Mouse (Mus musculus): ENCODE data around the gene Olfr1199. TPM values are rescaled to one million over a fixed set of nuclear protein-coding genes. Genes with fewer than 3 reads are reported as not detected.

The Olfr1199 gene
- not detected in 2 replicates for polyA plus RNA-seq (2015; fragmentation: Nextera tagmentation; extraction: Ambion mirVana)

DNA sequence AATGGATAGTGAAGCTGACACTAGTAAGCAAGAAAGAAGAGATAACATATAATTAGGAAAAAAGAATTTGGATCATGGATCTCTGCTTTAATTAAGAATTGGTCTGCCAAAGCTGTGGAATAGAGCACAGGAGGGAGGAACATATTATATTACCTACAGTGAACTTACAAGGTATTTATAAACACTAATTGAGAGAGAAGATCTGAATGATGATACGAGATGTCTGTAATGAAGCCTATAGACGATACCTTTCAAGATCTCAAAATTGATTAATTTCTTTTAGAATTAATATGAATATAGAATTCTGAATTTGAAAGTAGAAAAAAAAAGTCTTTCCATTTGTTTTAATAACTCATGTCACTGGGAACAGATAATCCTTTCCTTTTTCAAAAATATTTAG is at the start of gene Olfr1199:
Olfr1199 (minus strand) TSS at position 101 of the 400 bp plus-strand sequence.
- Histone ChIP-seq H3K36me3 (ENCODE audit: poor library complexity, severe bottlenecking) (no peaks in the 10 kb centered on the region), H3K27me3 (no peaks in the 10 kb centered on the region), H3K4me3 (no peak within 1 kb of the TSS), H3K27ac (no peak within 1 kb of the TSS), H3K4me2 (no peak within 1 kb of the TSS), H3K9ac (no peak within 1 kb of the TSS), H3K4me1 (no peaks in the 10 kb centered on the region), H3K9me3 (replicated peaks) (no peaks in the 10 kb centered on the region)
- 90% methylated on average over 2 of the region's 2 CpGs for WGBS
- ATAC-seq: no peak

DNA sequence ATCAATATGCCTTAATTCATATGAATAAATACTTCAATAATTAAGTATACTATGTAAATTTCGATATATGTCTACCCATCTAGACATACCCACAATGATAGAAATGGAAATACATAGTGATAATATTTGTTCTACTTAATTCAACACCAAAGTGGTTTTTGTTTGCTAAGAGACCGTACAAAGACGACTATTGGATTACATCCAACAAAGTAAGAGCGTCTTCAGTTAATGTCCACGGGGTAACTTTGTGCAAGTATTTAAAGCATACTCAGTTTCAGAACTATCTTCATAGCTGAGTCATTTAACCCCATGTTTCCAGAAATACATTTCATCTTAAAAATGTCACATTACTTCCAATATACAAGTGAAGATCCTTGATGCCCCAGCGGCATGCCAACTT is 32.5 kb upstream of the Olfr1199 start, which contains the start of gene Olfr1201:
Olfr1201 (plus strand) TSS at position 301 of the 400 bp plus-strand sequence.
- no peaks in the 10 kb centered on the region for H3K36me3 ChIP-seq (ENCODE audit: poor library complexity, severe bottlenecking)
- H3K9me3 ChIP-seq (replicated peaks): no peaks in the 10 kb centered on the region
- H3K27ac ChIP-seq: no peak within 1 kb of the TSS
- H3K4me1 ChIP-seq: no peaks in the 10 kb centered on the region
- no peak within 1 kb of the TSS for H3K4me3 ChIP-seq
- no peak for ATAC-seq
- H3K27me3 ChIP-seq: no peaks in the 10 kb centered on the region
- no peak within 1 kb of the TSS for H3K9ac ChIP-seq
- WGBS: 85% methylated on average over 6 of the region's 6 CpGs
- no peak within 1 kb of the TSS for H3K4me2 ChIP-seq

DNA sequence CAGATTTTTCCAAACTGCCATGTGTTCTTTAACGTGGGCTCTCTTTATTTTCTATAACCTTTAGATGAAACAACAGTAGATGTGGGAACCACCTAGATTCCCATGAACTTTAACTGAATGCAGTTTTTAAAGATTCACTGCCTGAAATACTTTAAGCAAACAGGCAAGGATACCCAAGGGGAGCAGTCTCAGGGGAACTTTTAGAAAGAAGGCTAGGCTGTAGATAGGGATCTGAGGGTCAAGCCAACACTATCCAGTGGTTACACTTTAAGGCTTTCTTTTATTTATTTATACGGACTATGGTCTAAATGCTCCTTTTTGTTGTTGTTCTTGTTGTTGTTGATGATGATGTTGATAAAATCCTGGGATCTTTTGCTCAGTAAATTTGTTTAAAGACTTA is 10.1 kb upstream of the Olfr1199 start, which contains the start of gene Olfr1200:
Olfr1200 (minus strand) TSS at position 101 of the 400 bp plus-strand sequence.
- H3K36me3 ChIP-seq (ENCODE audit: poor library complexity, severe bottlenecking): no peaks in the 10 kb centered on the region
- no peak within 1 kb of the TSS for H3K4me3 ChIP-seq
- no peaks in the 10 kb centered on the region for H3K27me3 ChIP-seq
- H3K9ac ChIP-seq: no peak within 1 kb of the TSS
- no peak within 1 kb of the TSS for H3K27ac ChIP-seq
- no peaks in the 10 kb centered on the region for H3K9me3 ChIP-seq (replicated peaks)
- no peaks in the 10 kb centered on the region for H3K4me1 ChIP-seq
- no peak for ATAC-seq
- WGBS: 80% methylated on average over 2 of the region's 2 CpGs
- H3K4me2 ChIP-seq: no peak within 1 kb of the TSS

DNA sequence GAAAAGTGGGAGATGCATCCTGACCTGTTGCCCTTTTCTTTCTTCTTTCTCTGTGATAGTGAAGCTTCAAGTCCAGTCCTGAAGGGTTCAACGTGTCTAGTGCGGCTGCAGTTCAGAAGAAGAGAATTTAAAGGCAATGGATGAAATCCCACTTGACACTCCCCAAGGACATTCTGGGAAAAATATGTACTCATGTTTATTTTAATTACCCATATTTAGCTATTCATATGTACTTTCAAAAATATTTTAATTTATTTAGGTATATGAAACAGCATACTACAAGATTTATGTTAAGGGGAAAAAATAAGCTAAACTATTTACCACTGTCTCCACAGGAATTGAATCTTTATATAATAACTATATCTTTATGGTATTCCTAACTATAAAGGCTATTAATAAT is 9.0 kb downstream of the Olfr1199 start, which contains the start of gene Olfr1198:
Olfr1198 (minus strand) TSS at position 101 of the 400 bp plus-strand sequence.
- H3K4me3 ChIP-seq: no peak within 1 kb of the TSS
- no peak within 1 kb of the TSS for H3K4me2 ChIP-seq
- no peaks in the 10 kb centered on the region for H3K27me3 ChIP-seq
- H3K36me3 ChIP-seq (ENCODE audit: poor library complexity, severe bottlenecking): no peaks in the 10 kb centered on the region
- WGBS: 89% methylated on average over 2 of the region's 2 CpGs
- ATAC-seq: no peak
- H3K27ac ChIP-seq: no peak within 1 kb of the TSS
- no peaks in the 10 kb centered on the region for H3K9me3 ChIP-seq (replicated peaks)
- no peaks in the 10 kb centered on the region for H3K4me1 ChIP-seq
- no peak within 1 kb of the TSS for H3K9ac ChIP-seq

DNA sequence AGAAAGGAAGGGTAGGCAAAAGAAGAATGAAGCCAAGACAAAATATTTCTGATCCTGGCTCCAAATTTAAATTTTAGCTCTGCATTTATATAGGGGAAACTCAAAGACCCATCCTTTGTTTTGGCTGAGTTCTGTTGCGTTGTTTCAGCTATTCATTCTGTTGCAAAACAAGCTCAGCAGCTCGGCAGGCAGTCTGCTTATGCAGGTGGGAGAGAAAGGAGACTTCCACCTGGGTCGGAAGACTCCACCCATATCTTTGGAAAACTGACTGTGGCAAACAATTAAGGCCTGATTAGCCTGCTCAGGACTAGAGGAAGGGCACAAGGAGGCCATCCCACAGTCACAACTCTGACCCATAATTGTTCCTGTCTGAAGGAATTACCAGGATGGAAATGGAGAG is 16.9 kb downstream of the Olfr1199 start:
- Histone ChIP-seq H3K27me3 (no peaks in the 10 kb centered on the region), H3K4me1 (no peaks in the 10 kb centered on the region), H3K36me3 (ENCODE audit: poor library complexity, severe bottlenecking) (no peaks in the 10 kb centered on the region), H3K27ac (no peak overlapping the region), H3K4me3 (no peak overlapping the region), H3K9ac (no peak overlapping the region), H3K4me2 (no peak overlapping the region), H3K9me3 (replicated peaks) (no peaks in the 10 kb centered on the region)
- no peak for ATAC-seq
- WGBS: 62% methylated on average over 3 of the region's 3 CpGs

DNA sequence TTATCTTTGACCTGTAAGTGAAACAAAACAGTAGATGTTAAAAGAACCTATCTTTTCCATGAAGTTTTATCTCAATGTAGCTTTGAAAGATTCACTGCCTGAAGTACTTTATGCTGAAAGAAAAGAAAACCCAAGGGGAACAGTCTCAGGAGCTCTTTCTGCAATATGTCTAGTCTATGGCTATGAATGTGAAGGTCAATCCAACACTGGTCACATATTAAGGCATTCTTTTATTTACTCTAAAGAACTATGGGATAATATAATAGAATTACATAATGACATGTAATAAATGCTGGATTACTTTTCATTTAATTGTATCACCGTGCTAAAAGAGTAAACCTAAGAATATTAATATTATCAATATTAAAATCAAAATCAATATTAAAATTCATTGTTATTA is 28.0 kb downstream of the Olfr1199 start, which contains the start of gene Olfr1197:
Olfr1197 (minus strand) TSS at position 101 of the 400 bp plus-strand sequence.
- H3K9ac ChIP-seq: no peak within 1 kb of the TSS
- WGBS: 93% methylated on average over 1 of the region's 1 CpGs
- no peak for ATAC-seq

DNA sequence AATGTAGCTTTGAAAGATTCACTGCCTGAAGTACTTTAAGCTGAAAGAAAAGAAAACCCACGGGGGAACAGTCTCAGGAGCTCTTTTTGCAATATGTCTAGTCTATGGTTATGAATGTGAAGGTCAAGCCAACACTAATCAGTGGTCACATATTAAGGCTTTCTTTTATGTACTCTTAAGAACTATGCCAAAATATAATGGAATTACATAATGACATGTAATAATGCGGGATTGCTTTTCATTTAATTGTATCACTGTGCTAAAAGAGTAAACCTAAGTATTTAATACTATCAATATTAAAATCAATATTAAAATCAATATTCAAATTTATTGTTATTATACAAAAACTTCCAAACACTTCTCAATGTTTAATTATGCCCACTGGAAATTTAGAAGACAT is 55.8 kb downstream of the Olfr1199 start, which contains the start of gene Olfr1196:
Olfr1196 (minus strand) TSS at position 101 of the 400 bp plus-strand sequence.
- H3K27me3 ChIP-seq: no peaks in the 10 kb centered on the region
- no peak within 1 kb of the TSS for H3K4me3 ChIP-seq
- 84% methylated on average over 2 of the region's 2 CpGs for WGBS
- no peak for ATAC-seq
- no peaks in the 10 kb centered on the region for H3K36me3 ChIP-seq (ENCODE audit: poor library complexity, severe bottlenecking)
- no peaks in the 10 kb centered on the region for H3K9me3 ChIP-seq (replicated peaks)
- H3K9ac ChIP-seq: no peak within 1 kb of the TSS
- H3K4me2 ChIP-seq: no peak within 1 kb of the TSS
- no peaks in the 10 kb centered on the region for H3K4me1 ChIP-seq
- H3K27ac ChIP-seq: no peak within 1 kb of the TSS

More for the DNA sequence above, 28.0 kb downstream of the Olfr1199 start, which contains the start of gene Olfr1197:
- H3K9me3 ChIP-seq (replicated peaks): no peaks in the 10 kb centered on the region
- no peak within 1 kb of the TSS for H3K27ac ChIP-seq
- H3K36me3 ChIP-seq (ENCODE audit: poor library complexity, severe bottlenecking): no peaks in the 10 kb centered on the region
- H3K4me2 ChIP-seq: no peak within 1 kb of the TSS
- no peaks in the 10 kb centered on the region for H3K27me3 ChIP-seq
- H3K4me1 ChIP-seq: no peaks in the 10 kb centered on the region
- no peak within 1 kb of the TSS for H3K4me3 ChIP-seq

Other genes with a start within 250 kb of the Olfr1199 start
- gene Olfr1186, start 241.9 kb downstream of the Olfr1199 start, polyA plus RNA-seq (2015; fragmentation: Nextera tagmentation; extraction: Ambion mirVana): not detected in 2 replicates
- not detected in 2 replicates for gene Olfr1188, start 203.5 kb downstream of the Olfr1199 start, polyA plus RNA-seq (2015; fragmentation: Nextera tagmentation; extraction: Ambion mirVana)
- not detected in 2 replicates for gene Olfr1189, start 174.0 kb downstream of the Olfr1199 start, polyA plus RNA-seq (2015; fragmentation: Nextera tagmentation; extraction: Ambion mirVana)
- not detected in 2 replicates for gene Olfr1191-ps1, start 119.9 kb downstream of the Olfr1199 start, polyA plus RNA-seq (2015; fragmentation: Nextera tagmentation; extraction: Ambion mirVana)
- gene Olfr1192-ps1, start 112.0 kb downstream of the Olfr1199 start, polyA plus RNA-seq (2015; fragmentation: Nextera tagmentation; extraction: Ambion mirVana): not detected in 2 replicates
- not detected in 2 replicates for gene Olfr1193, start 84.8 kb downstream of the Olfr1199 start, polyA plus RNA-seq (2015; fragmentation: Nextera tagmentation; extraction: Ambion mirVana)
- not detected in 2 replicates for gene Olfr1195, start 71.3 kb downstream of the Olfr1199 start, polyA plus RNA-seq (2015; fragmentation: Nextera tagmentation; extraction: Ambion mirVana)
- gene Olfr1196, start 55.9 kb downstream of the Olfr1199 start, polyA plus RNA-seq (2015; fragmentation: Nextera tagmentation; extraction: Ambion mirVana): not detected in 2 replicates
- not detected in 2 replicates for gene Olfr1197, start 28.1 kb downstream of the Olfr1199 start, polyA plus RNA-seq (2015; fragmentation: Nextera tagmentation; extraction: Ambion mirVana)
- gene Olfr1198, start 9.1 kb downstream of the Olfr1199 start, polyA plus RNA-seq (2015; fragmentation: Nextera tagmentation; extraction: Ambion mirVana): not detected in 2 replicates
- not detected in 2 replicates for gene Olfr1200, start 10.0 kb upstream of the Olfr1199 start, polyA plus RNA-seq (2015; fragmentation: Nextera tagmentation; extraction: Ambion mirVana)
- gene Olfr1201, start 32.6 kb upstream of the Olfr1199 start, polyA plus RNA-seq (2015; fragmentation: Nextera tagmentation; extraction: Ambion mirVana): not detected in 2 replicates
- not detected in 2 replicates for gene Olfr1202, start 54.0 kb upstream of the Olfr1199 start, polyA plus RNA-seq (2015; fragmentation: Nextera tagmentation; extraction: Ambion mirVana)
- gene Olfr1205, start 69.3 kb upstream of the Olfr1199 start, polyA plus RNA-seq (2015; fragmentation: Nextera tagmentation; extraction: Ambion mirVana): not detected in 2 replicates
- gene Olfr1204, start 88.8 kb upstream of the Olfr1199 start, polyA plus RNA-seq (2015; fragmentation: Nextera tagmentation; extraction: Ambion mirVana): not detected in 2 replicates
- gene Olfr1206, start 102.8 kb upstream of the Olfr1199 start, polyA plus RNA-seq (2015; fragmentation: Nextera tagmentation; extraction: Ambion mirVana): not detected in 2 replicates
- gene Olfr1208, start 141.8 kb upstream of the Olfr1199 start, polyA plus RNA-seq (2015; fragmentation: Nextera tagmentation; extraction: Ambion mirVana): not detected in 2 replicates
- not detected in 2 replicates for gene Olfr1209, start 154.7 kb upstream of the Olfr1199 start, polyA plus RNA-seq (2015; fragmentation: Nextera tagmentation; extraction: Ambion mirVana)
- gene Olfr1211, start 177.6 kb upstream of the Olfr1199 start, polyA plus RNA-seq (2015; fragmentation: Nextera tagmentation; extraction: Ambion mirVana): not detected in 2 replicates
- gene Olfr1212, start 193.5 kb upstream of the Olfr1199 start, polyA plus RNA-seq (2015; fragmentation: Nextera tagmentation; extraction: Ambion mirVana): not detected in 2 replicates
- not detected in 2 replicates for gene Gm13762, start 219.8 kb upstream of the Olfr1199 start, polyA plus RNA-seq (2015; fragmentation: Nextera tagmentation; extraction: Ambion mirVana)
- not detected in 2 replicates for gene Olfr1214, start 232.2 kb upstream of the Olfr1199 start, polyA plus RNA-seq (2015; fragmentation: Nextera tagmentation; extraction: Ambion mirVana)
- gene Olfr1215, start 246.5 kb upstream of the Olfr1199 start, polyA plus RNA-seq (2015; fragmentation: Nextera tagmentation; extraction: Ambion mirVana): not detected in 2 replicates